6 mouse cellular contexts compared by ENCODE assay signal in the genomic region with DNA sequence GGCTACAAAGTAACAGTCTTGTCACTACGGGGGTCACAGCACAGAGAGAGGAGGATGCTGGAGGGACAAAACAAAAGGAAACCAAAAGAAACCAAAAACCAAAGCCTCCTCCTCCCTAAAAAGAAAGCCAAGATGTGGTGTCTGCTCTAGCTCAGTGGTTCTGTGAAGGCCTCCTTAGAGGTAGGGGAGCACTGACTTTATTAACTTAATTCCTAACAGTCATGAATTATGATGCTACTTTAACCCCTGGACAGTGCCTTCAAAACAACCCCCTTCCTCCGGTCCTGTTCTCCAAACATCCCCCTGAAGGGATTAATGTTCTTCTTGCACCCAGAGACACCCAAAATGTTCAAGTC.
"Had no signal": no experiment of that assay in that cellular context is flagged by ENCODE, and none has a peak within 500 bp of the region (broad histone marks: within the 10 kb centered on the region; RNA-seq: fewer than 3 reads in every experiment).

No protein-coding gene starts in this region.

- H3K9ac ChIP-seq: hindbrain, embryonic 13.5 days; limb, embryonic 15.5 days; liver, embryonic 12.5 days; lung, embryonic 14.5 days; midbrain, embryonic 12.5 days had no signal

- H3K27ac ChIP-seq: hindbrain, embryonic 13.5 days; hindbrain, postnatal 0 days; limb, embryonic 15.5 days; liver, embryonic 12.5 days; midbrain, embryonic 12.5 days had no signal

- H3K36me3 ChIP-seq: liver, embryonic 12.5 days; midbrain, embryonic 12.5 days had no signal

- H3K4me3 ChIP-seq: hindbrain, embryonic 13.5 days; limb, embryonic 15.5 days; liver, embryonic 12.5 days; midbrain, embryonic 12.5 days had no signal

- H3K4me2 ChIP-seq: hindbrain, embryonic 13.5 days; limb, embryonic 15.5 days; liver, embryonic 12.5 days; lung, embryonic 14.5 days; midbrain, embryonic 12.5 days had no signal

- H3K9me3 ChIP-seq: hindbrain, embryonic 13.5 days; limb, embryonic 15.5 days; liver, embryonic 12.5 days; midbrain, embryonic 12.5 days had no signal

- H3K27me3 ChIP-seq: hindbrain, embryonic 13.5 days; limb, embryonic 15.5 days; midbrain, embryonic 12.5 days had no signal

- H3K4me1 ChIP-seq: hindbrain, embryonic 13.5 days had no signal
